Mouse (Mus musculus): ENCODE data around the gene Rhox2b.
"Not testable (repeated sequence)": the region's sequence is repeated elsewhere in the genome, so short reads cannot be mapped to it uniquely, and the experiment has no call there.

Rhox2b gene

DNA sequence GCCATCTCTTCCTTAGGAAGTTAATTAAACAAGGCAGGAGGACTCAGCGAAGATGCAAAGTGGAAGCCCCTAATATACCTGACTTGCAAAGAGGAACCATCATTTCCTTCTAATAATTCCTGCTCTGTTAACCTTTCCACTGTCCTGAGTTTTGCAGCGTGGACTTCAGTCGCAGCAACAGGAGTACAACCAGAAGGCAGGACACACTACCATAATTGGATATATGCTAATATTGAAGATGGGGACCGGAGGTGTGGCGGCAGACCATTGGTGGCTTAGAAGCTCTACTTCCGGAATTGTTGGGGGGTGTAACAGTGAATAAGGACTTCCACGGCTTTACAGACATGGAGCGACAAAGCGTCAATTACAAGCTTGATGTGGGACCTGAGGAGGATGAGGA, at the start of gene Rhox2b:
TSS of gene Rhox2b (plus strand) at position 301 of the 400 bp plus-strand sequence.
- DNase-seq = not testable (repeated sequence)

DNA sequence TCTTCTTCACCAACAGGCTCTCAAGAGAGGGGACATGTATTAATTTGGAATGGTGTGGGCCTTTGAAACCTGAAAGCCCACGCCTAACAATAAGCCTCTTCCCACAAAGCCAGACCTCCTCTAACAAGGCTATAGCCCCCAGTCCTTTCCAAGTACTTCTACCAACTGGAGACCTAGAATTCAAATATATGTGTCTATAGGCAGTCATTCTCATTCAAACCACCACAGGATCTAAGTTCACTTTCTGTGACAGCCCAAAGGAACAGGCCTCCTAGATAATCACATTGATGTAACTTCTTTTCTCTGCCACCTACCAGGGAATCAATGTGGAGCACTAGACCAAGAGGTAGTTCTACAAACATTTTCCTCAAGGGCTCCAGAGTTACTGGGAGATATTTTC, 32.1 kb upstream of the Rhox2b start, which contains the start of gene Rhox3a2:
TSS of gene Rhox3a2 (plus strand) at position 301 of the 400 bp plus-strand sequence.
- not testable (repeated sequence) for DNase-seq

DNA sequence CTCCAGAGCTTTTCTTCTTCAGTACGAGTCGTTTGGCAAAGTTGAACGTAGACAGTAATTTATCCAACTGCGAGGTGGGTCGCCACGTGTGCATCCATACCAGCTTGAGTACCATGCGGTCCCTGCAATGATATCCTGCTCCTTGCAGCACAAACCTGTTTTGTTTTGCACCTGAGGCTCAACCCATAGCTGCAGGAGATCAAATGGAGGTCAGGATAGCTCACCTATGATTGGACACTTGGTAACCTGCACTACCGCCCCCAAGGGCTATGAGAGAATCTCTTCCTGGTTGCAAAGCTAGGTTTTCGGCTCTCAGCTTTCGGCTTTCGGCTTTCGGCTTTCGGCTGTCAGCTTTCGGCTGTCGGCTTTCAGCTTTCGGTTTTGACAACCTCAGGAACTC, 21.3 kb upstream of the Rhox2b start, which contains the start of gene Rhox4a2:
TSS of gene Rhox4a2 (plus strand) at position 301 of the 400 bp plus-strand sequence.
- DNase-seq = not testable (repeated sequence)

DNA sequence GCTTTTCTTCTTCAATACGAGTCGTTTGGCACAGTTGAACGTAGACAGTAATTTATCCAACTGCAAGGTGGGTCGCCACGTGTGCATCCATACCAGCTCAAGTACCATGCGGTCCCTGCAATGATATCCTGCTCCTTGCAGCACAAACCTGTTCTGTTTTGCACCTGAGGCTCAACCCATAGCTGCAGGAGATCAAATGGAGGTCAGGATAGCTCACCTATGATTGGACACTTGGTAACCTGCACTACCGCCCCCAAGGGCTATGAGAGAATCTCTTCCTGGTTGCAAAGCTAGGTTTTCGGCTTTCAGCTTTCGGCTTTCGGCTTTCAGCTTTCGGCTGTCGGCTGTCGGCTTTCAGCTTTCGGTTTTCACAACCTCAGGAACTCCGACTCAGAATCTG, 20.3 kb downstream of the Rhox2b start, which contains the start of gene Rhox4b:
TSS of gene Rhox4b (plus strand) at position 301 of the 400 bp plus-strand sequence.
- DNase-seq = not testable (repeated sequence)

DNA sequence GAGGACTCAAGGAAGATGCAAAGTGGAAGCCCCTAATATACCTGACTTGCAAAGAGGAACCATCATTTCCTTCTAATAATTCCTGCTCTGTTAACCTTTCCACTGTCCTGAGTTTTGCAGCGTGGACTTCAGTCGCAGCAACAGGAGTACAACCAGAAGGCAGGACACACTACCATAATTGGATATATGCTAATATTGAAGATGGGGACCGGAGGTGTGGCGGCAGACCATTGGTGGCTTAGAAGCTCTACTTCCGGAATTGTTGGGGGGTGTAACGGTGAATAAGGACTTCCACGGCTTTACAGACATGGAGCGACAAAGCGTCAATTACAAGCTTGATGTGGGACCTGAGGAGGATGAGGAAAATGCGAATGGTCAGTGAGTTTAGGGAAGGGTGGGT, 41.5 kb downstream of the Rhox2b start, which contains the start of gene Rhox2c:
TSS of gene Rhox2c (plus strand) at position 301 of the 400 bp plus-strand sequence.
- DNase-seq = not testable (repeated sequence)

DNA sequence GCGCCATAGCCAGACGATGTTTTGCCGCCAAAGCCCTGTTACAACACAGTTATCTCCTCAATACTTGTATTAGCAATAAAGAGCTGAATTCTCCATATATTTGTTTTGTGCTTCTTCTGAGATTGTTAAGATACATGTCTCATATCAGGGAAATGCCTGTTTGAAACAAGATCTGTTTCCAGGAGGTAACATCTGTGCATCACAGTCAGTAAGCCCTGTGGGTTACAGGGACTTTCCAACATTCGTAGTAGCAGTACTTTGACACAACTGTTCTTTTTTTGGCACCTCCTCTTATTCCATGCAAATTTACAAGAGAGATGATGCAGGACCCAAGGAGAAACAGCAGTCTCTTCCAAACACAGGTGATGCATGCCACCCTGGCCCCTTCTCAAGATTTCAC, 46.4 kb downstream of the Rhox2b start, which contains the start of gene Rhox3c:
TSS of gene Rhox3c (plus strand) at position 301 of the 400 bp plus-strand sequence.
- DNase-seq = not testable (repeated sequence)

Measured in layer of hippocampus, adult 9-11 months (tissue).